Mouse (Mus musculus): Measurements from ENCODE around the gene Lhfp.

The Lhfp gene

DNA sequence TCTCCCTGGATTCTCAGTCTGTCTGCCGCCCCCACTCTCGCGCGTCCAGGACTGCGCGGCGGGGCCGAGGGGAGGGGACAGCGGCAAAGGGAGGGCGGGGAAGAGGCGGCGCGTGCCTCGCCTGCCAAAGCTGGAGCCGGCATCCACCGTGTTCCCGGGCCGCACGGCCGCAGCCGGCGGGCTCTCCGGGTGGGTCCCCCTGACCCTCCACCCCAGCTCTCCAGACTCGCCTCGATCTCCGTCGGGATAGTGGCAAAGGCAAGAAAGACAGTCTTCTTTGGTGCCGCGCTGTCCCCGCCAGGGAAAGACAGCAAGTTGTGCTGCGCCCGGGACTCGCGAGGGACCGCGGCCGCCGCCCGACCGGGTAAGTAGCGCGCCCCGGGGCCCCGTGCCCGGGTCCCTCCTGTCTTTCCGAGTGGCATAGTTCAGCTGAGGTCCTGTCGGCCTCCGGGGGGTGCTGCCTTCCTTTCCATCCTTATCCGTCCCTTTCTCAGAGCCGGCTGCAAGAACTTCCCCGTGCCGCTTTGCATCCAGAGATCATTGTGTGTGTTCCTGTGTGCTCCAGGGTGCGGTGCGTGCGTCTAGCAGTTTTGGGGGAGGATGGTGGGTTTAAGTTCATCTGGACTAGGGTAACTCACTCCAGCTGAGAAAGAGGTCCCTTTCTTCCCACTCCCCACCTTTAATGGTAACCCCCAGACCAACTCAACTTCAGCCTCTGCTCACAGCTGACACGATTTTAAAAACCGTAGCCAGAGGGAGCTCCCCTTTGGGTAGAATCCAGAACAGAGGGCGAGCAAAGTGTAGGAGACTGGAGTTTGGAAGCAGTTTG is at the start of gene Lhfp:
Lhfp (plus strand) TSS at position 118 of the 829 bp plus-strand sequence.
- DNase-seq: peak; percentile 48

DNA sequence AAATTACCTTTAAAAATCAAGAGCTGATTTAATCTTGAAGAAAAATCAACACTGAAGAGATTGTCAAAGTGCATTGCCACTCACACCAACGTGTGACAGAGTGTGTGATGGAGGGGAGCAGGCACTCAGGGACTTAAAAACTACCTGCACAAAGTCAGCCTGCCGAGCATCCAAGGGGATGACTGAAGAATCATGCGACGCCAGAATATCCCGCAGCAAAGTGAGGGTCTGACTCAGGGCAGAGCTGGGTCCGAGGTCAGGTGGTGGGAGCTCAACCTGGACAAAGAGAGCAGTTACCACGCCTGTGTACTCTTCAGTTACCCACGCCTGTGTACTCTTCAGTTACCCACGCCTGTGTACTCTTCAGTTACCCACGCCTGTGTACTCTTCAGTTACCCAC is 48.0 kb upstream of the Lhfp start:
- DNase-seq: no peak

DNA sequence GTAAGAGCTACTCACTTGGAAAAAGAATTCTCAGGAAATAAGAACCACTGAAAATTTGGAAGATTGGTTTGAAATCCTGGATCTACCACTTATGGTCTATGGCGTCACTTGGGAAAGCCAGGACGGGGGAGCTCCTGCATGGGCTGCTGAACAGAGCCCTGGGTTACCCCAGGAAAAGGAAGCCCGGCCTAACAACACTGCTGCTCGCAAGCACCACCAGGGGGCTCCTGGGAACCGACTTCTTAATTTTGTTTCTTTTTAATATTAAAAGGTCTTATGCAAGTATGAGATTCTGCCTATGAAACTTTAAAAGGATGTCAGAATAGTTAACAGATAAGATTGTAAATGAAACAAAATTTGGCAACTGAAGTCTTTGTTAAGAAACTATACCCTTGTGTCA is 46.7 kb upstream of the Lhfp start:
- no peak for DNase-seq

GRCm38 (mm10) chr3:52996635-52997034 is 44.7 kb upstream of the Lhfp start:
- DNase-seq: no peak

DNA sequence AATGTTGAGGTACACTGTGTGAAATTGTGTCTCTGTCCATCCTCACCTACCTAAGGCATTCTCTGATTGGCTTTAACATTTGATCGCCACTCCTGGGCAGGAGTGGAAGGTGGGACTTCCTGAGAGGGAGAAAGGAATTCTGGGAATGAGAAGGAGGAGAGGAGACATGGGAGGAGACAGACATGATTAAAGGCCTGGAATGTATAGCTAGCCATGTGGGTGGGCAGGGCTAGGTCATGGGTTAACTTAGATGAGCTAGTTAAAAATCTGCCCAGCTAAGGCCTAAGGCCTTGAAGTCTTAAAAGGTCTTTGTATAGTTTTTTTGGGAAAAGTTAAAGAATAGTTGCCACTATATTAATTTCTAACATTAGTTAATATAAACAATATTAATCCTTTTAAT is 43.9 kb upstream of the Lhfp start:
- DNase-seq: no peak

GRCm38 (mm10) chr3:52999016-52999744 is 42.1 kb upstream of the Lhfp start:
- DNase-seq: no peak

- no peak for DNase-seq
Measured at GRCm38 (mm10) chr3:52999996-53000395, 41.3 kb upstream of the Lhfp start.

DNA sequence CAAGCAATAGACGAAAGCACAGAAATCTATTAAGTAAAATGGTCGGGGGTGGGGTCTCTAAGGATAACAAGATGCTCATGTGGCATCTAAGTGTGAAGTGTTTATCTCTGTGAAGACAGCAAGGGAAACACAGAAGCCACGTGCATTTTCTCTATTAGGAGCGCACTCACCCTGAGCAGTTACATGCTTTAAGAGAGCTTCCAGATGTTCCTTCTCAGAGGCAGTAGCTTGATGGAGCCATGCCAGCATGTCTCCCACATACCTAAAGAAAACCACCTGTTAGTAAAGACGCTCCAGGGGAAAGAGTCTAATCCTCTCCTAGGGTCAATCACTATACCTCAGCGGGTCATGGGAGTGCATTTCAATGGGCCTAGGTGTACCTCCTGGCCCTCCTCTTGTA is 39.3 kb upstream of the Lhfp start:
- no peak for DNase-seq

DNA sequence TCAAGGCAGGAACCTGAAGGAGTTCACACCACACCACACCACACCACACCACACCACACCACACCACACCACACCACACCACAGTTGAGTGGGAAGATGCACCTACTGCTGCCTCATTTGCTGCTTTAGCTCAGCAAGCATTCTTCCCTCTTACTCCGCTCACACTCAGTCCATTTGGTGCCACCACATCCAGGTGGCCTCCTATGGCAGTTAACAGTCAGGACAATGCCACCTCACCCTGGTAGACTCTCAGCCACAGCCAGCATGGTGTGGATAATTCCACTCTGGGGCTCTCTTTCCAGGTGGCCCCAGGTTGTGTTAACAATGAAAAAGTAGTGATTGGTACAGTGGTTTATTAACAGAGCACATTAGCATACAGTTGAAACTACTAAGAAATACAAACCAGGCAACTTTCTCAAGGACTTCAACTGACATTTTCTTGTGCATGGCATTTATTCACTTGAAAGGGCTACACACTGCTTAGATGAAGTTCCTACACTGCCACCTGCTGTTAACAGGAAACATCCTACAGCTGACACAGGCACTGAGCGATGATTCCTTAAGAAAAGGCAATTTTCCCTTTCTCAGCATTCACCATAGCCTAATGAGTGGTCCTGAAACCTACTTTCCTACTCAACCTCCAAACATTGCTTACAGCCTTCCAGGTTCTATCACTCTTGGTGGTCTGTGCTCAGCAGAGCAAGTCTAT is 36.8 kb upstream of the Lhfp start:
- DNase-seq: no peak

- no peak for DNase-seq
Measured at GRCm38 (mm10) chr3:53007411-53007810, 33.9 kb upstream of the Lhfp start.

- DNase-seq: peak; percentile 90
Measured at GRCm38 (mm10) chr3:53016436-53017340, 24.6 kb upstream of the Lhfp start, which contains the start of gene Cog6. Cog6 (minus strand) TSS chr3:53017237.

- DNase-seq: no peak
Measured at GRCm38 (mm10) chr3:53027333-53027732, 14.0 kb upstream of the Lhfp start.

- DNase-seq: peak; percentile 68
Measured at GRCm38 (mm10) chr3:53029046-53029445, 12.3 kb upstream of the Lhfp start.

- no peak for DNase-seq
Measured at GRCm38 (mm10) chr3:53031586-53031985, 9.7 kb upstream of the Lhfp start.

DNA sequence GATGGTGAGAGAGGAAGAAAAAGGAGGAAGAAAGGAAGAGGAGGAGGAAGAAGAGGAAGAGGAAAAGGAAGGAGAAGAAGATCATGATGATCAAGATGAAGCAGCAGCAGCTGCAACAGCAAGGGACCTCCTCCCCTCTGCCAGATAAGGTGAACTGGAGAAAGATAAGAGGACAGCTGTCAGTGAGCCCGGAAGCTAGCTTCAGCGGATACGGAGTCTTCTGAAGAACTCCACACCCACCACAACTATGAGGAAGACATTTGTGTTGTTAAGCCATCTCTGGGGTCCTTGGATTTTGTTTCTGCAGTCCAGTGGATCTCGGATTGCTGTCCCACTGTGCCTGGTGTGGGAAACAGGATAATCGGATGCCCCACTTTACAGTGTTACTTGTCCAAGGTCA is 8.9 kb upstream of the Lhfp start:
- no peak for DNase-seq

- no peak for DNase-seq
Measured at GRCm38 (mm10) chr3:53033448-53033847, 7.9 kb upstream of the Lhfp start.

GRCm38 (mm10) chr3:53036076-53036475 is 5.3 kb upstream of the Lhfp start:
- DNase-seq: no peak

- no peak for DNase-seq
Measured at GRCm38 (mm10) chr3:53036941-53037340, 4.4 kb upstream of the Lhfp start.

DNA sequence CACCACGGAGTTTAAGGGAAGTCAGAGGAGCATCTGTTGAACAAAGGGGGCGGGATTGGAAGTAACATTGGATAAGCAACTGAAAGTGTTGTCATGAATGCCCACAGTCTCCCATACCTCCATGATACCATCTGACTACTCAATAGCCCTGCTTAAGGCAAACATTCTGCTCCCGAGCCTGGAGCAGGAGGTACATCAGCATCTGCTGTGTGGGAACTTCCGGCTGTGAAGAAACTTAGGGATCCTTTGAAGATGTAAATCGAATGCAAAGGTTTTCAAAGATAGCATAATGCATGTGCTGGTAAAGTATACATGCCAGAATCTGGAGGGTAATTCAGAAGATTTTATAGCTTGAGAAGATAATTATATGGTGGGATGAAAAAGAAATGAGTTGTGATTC is 2.4 kb upstream of the Lhfp start:
- no peak for DNase-seq

GRCm38 (mm10) chr3:53039746-53040145 is 1.6 kb upstream of the Lhfp start:
- DNase-seq: no peak

- no peak for DNase-seq
Measured at GRCm38 (mm10) chr3:53040593-53041410, 526 bp upstream of the Lhfp start.

DNA sequence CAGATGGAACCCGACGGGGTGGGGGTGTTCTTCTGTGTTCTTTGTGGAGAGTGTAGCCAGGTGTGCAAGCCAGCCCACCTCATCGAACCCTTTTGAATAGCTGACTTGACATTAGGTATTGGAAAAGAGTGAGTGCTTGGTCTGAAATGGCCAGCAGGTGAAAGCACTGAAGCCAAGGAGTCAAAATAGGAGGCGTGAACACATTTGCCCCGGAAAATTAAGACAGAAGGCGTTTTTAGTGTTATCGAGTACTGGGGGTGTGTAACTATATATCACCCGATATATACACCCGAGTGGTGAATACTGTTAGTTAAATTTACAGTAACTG is 876 bp downstream of the Lhfp start:
- DNase-seq: no peak

All from liver (tissue).